Mouse (Mus musculus): Measurements from ENCODE around the gene Grin1. TPM values are rescaled to one million over a fixed set of nuclear protein-coding genes. Genes with fewer than 3 reads are reported as not detected.
A peak's percentile ranks its signal among the peaks of the same experiment; 100 is the strongest.

Gene Grin1
- polyA plus RNA-seq, 1 experiment from 2014 or later: not detected

GRCm38 (mm10) chr2:25241438-25241775, 77.6 kb downstream of the Grin1 start:
- Histone ChIP-seq H3K36me3 (ENCODE audit: control insufficient read depth, insufficient read depth) (peaks cover 4% of the 10 kb centered on the region; the same call in 1 of the 2 replicates), H3K27ac (ENCODE audit: low read length) (no peak overlapping the region), H3K4me2 (ENCODE audit: low read depth, low read length) (peak overlapping the region; percentile 95), H3K4me3 (ENCODE audit: low read length) (peak overlapping the region; percentile 62), H3K27me3 (ENCODE audit: control insufficient read depth, insufficient read depth, low read length) (peaks cover 16% of the 10 kb centered on the region; the same call in 1 of the 2 replicates), H3K9ac (ENCODE audit: low read length) (no peak overlapping the region), H3K9me3 (replicated peaks; ENCODE audit: control insufficient read depth, low read length) (no peaks in the 10 kb centered on the region), H3K4me1 (ENCODE audit: control insufficient read depth, insufficient read depth, low read length) (peaks cover 13% of the 10 kb centered on the region)
- no peak for ATAC-seq (replicated peaks; ENCODE audit: extremely low read depth, insufficient read depth, low FRiP score)
- WGBS: 14% methylated on average over 6 of the region's 6 CpGs

Other genes starting within 250 kb of the Grin1 start
- gene Entpd8, start 238.9 kb downstream of the Grin1 start, polyA plus RNA-seq (2015; fragmentation: Nextera tagmentation; extraction: Ambion mirVana): 0.30 TPM in 1 of 2 replicates, not detected in the other
- gene Noxa1, start 224.0 kb downstream of the Grin1 start, polyA plus RNA-seq (2015; fragmentation: Nextera tagmentation; extraction: Ambion mirVana): 0.19 TPM in 1 of 2 replicates, not detected in the other
- 16.2 and 18.1 TPM in 2 replicates for gene Nrarp, start 138.4 kb downstream of the Grin1 start, polyA plus RNA-seq (2015; fragmentation: Nextera tagmentation; extraction: Ambion mirVana)
- gene Tor4a, start 122.3 kb downstream of the Grin1 start, polyA plus RNA-seq (2015; fragmentation: Nextera tagmentation; extraction: Ambion mirVana): 8.5 and 10.0 TPM in 2 replicates
- 79.1 and 81.9 TPM in 2 replicates for gene Nelfb, start 107.7 kb downstream of the Grin1 start, polyA plus RNA-seq (2015; fragmentation: Nextera tagmentation; extraction: Ambion mirVana)
- not detected in 2 replicates for gene Stpg3, start 104.5 kb downstream of the Grin1 start, polyA plus RNA-seq (2015; fragmentation: Nextera tagmentation; extraction: Ambion mirVana)
- gene Fam166a, start 100.4 kb downstream of the Grin1 start, polyA plus RNA-seq (2015; fragmentation: Nextera tagmentation; extraction: Ambion mirVana): 1.1 TPM in 1 of 2 replicates, not detected in the other
- 474 and 482 TPM in 2 replicates for gene Tubb4b, start 94.5 kb downstream of the Grin1 start, polyA plus RNA-seq (2015; fragmentation: Nextera tagmentation; extraction: Ambion mirVana)
- gene Slc34a3, start 84.8 kb downstream of the Grin1 start, polyA plus RNA-seq (2015; fragmentation: Nextera tagmentation; extraction: Ambion mirVana): not detected in 2 replicates
- gene Rnf224, start 82.4 kb downstream of the Grin1 start, polyA plus RNA-seq (2015; fragmentation: Nextera tagmentation; extraction: Ambion mirVana): not detected in 2 replicates
- gene Rnf208, start 76.9 kb downstream of the Grin1 start, polyA plus RNA-seq (2015; fragmentation: Nextera tagmentation; extraction: Ambion mirVana): 3.7 and 5.2 TPM in 2 replicates
- 0.17 TPM in 1 of 2 replicates, not detected in the other for gene Cysrt1, start 76.7 kb downstream of the Grin1 start, polyA plus RNA-seq (2015; fragmentation: Nextera tagmentation; extraction: Ambion mirVana)
- gene AL732309.1, start 72.3 kb downstream of the Grin1 start, polyA plus RNA-seq (2015; fragmentation: Nextera tagmentation; extraction: Ambion mirVana): 2.2 and 3.1 TPM in 2 replicates
- gene Tmem203, start 63.7 kb downstream of the Grin1 start, polyA plus RNA-seq (2015; fragmentation: Nextera tagmentation; extraction: Ambion mirVana): 15.1 and 16.4 TPM in 2 replicates
- 4.3 and 5.9 TPM in 2 replicates for gene Tprn, start 56.6 kb downstream of the Grin1 start, polyA plus RNA-seq (2015; fragmentation: Nextera tagmentation; extraction: Ambion mirVana)
- gene Ssna1, start 46.7 kb downstream of the Grin1 start, polyA plus RNA-seq (2015; fragmentation: Nextera tagmentation; extraction: Ambion mirVana): 154 and 157 TPM in 2 replicates
- 80.5 and 86.6 TPM in 2 replicates for gene Anapc2, start 46.7 kb downstream of the Grin1 start, polyA plus RNA-seq (2015; fragmentation: Nextera tagmentation; extraction: Ambion mirVana)
- not detected in 2 replicates for gene Tmem210, start 31.0 kb downstream of the Grin1 start, polyA plus RNA-seq (2015; fragmentation: Nextera tagmentation; extraction: Ambion mirVana)
- 0.89 and 1.2 TPM in 2 replicates for gene Lrrc26, start 29.3 kb downstream of the Grin1 start, polyA plus RNA-seq (2015; fragmentation: Nextera tagmentation; extraction: Ambion mirVana)
- gene Man1b1, start 13.2 kb upstream of the Grin1 start, polyA plus RNA-seq (2015; fragmentation: Nextera tagmentation; extraction: Ambion mirVana): 24.7 and 28.4 TPM in 2 replicates
- 10.3 and 10.6 TPM in 2 replicates for gene Dpp7, start 37.2 kb upstream of the Grin1 start, polyA plus RNA-seq (2015; fragmentation: Nextera tagmentation; extraction: Ambion mirVana)
- 18.8 and 19.3 TPM in 2 replicates for gene Uap1l1, start 46.5 kb upstream of the Grin1 start, polyA plus RNA-seq (2015; fragmentation: Nextera tagmentation; extraction: Ambion mirVana)
- 21.1 and 22.5 TPM in 2 replicates for gene Sapcd2, start 53.1 kb upstream of the Grin1 start, polyA plus RNA-seq (2015; fragmentation: Nextera tagmentation; extraction: Ambion mirVana)
- 3.4 and 4.0 TPM in 2 replicates for gene Entpd2, start 76.7 kb upstream of the Grin1 start, polyA plus RNA-seq (2015; fragmentation: Nextera tagmentation; extraction: Ambion mirVana)
- gene Npdc1, start 80.2 kb upstream of the Grin1 start, polyA plus RNA-seq (2015; fragmentation: Nextera tagmentation; extraction: Ambion mirVana): 30.8 TPM in 2 replicates
- gene Fut7, start 104.1 kb upstream of the Grin1 start, polyA plus RNA-seq (2015; fragmentation: Nextera tagmentation; extraction: Ambion mirVana): 0.35 and 0.46 TPM in 2 replicates
- gene Abca2, start 109.5 kb upstream of the Grin1 start, polyA plus RNA-seq (2015; fragmentation: Nextera tagmentation; extraction: Ambion mirVana): 5.4 and 5.8 TPM in 2 replicates
- gene Clic3, start 137.7 kb upstream of the Grin1 start, polyA plus RNA-seq (2015; fragmentation: Nextera tagmentation; extraction: Ambion mirVana): 8.0 and 17.9 TPM in 2 replicates
- gene Paxx, start 141.9 kb upstream of the Grin1 start, polyA plus RNA-seq (2015; fragmentation: Nextera tagmentation; extraction: Ambion mirVana): 37.6 and 40.4 TPM in 2 replicates
- gene Ptgds, start 150.9 kb upstream of the Grin1 start, polyA plus RNA-seq (2015; fragmentation: Nextera tagmentation; extraction: Ambion mirVana): 192 and 202 TPM in 2 replicates
- not detected in 2 replicates for gene Lcn12, start 174.7 kb upstream of the Grin1 start, polyA plus RNA-seq (2015; fragmentation: Nextera tagmentation; extraction: Ambion mirVana)
- gene Fbxw5, start 181.6 kb upstream of the Grin1 start, polyA plus RNA-seq (2015; fragmentation: Nextera tagmentation; extraction: Ambion mirVana): 92.1 and 97.8 TPM in 2 replicates
- gene C8g, start 182.5 kb upstream of the Grin1 start, polyA plus RNA-seq (2015; fragmentation: Nextera tagmentation; extraction: Ambion mirVana): 3.9 and 4.3 TPM in 2 replicates
- 27.0 and 27.3 TPM in 2 replicates for gene Traf2, start 227.8 kb upstream of the Grin1 start, polyA plus RNA-seq (2015; fragmentation: Nextera tagmentation; extraction: Ambion mirVana)
- gene Edf1, start 238.7 kb upstream of the Grin1 start, polyA plus RNA-seq (2015; fragmentation: Nextera tagmentation; extraction: Ambion mirVana): 288 and 303 TPM in 2 replicates

Measured in heart, embryonic 16.5 days (tissue).